Mouse (Mus musculus) ovary, postnatal 10 days (tissue): Measurements from ENCODE around the gene Tcte1.
A peak's percentile ranks its signal among the peaks of the same experiment; 100 is the strongest.

ENCODE experiments used
- DNase-seq: peaks from one replicate; pipeline ENCODE4 v3.0.0; 2022; ENCODE audit warnings: low spot score

Gene Tcte1

DNA sequence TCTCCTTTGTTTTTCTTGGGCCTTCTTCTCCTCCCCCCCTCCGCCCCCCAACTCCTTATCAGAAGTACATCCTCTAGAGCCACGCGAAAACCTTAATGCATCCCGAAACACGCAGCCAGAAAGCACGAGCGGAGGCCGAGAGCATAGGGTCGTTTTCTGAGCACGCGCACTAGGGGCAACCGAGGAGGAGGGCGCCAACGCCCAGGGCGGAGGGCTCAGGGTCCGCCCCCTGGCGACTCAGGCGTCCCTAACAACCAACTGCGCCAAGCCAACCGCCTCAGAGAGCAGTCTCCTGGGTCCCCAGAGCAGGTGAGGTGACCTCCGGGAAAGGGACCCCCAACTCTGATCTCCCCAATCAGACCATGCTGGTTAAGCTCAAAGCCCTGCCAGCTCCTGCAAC is at the start of gene Tcte1:
Gene Tcte1, plus strand, starts transcription at position 172 of the 400 bp plus-strand sequence.
- DNase-seq = no peak

DNA sequence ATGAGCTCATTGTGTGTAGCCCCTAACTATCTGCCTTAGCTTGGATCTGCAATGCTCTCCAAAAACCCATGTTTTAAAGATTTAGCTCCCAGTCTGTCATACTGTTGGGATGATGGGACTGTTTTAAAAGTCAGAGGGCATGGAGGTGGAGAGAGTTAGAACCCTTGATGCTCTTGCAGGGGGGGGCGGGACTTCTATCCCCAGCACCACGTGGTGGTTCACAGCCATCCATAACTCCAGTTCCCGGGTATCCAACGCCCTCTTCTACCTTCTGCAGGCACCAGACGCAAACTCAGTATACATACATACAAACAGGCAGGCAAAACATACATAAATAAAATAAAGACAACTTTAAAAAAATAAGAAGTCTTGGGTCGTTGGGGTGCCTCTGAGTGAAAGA is 49.6 kb upstream of the Tcte1 start:
- no peak for DNase-seq

DNA sequence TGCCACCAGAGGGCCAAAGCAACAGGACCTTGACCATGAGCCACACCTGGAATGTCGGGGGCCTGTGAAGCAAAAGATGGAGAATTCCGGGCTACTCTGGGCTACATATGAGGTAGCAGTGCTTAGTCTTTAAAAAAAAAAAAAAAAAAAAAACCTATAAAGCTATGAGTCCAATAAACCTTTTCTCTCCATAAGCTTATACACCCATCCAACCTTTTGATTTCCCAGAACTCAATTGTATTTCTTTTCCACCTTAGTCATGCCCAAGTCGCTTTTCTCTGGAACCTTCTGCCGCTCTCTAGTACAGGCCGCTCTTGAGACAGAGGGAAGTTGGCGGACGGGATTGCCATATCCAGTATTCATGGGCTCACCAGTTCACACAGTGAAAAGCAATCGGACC is 49.1 kb upstream of the Tcte1 start:
- no peak for DNase-seq

DNA sequence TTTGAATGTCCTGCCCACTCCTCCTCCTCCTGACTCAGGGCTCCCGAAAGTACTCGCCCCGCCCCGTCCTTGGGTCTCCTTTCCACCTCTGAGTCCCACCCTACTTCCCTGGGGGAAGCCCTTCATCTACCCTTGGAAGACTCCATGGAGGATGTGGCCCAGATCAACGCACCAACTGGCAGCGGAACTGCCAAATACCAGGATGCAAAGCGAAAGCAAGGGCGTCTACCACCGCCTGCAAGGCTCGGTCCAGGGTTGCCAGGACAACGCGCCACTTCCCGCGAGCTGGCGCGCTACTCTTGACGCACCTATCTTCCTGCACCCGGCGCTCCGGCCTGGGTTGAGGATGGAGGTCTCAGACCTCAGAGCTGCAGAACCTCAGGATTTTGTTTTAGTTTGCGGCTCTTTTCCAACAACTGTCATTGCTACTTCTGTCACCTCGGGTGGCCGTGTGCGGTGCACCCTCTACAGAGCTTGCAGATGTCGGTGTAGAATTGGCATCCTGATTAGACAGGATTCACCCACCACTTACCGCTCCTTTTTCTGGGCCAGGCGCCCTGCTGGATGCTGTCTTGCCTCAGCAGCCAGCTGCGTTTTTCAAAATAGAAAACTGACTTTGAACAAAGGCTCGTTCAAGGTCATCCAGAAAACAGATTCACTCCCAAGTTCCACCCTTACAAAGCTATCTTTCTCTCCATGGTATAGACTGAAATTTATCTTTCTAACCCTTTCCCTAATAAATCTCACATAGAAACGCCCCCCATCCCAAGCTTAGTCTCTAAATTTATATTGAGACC is 48.4 kb upstream of the Tcte1 start, which contains the start of gene Spats1:
Gene Spats1, minus strand, starts transcription at position 747 of the 797 bp plus-strand sequence.
- DNase-seq = no peak

DNA sequence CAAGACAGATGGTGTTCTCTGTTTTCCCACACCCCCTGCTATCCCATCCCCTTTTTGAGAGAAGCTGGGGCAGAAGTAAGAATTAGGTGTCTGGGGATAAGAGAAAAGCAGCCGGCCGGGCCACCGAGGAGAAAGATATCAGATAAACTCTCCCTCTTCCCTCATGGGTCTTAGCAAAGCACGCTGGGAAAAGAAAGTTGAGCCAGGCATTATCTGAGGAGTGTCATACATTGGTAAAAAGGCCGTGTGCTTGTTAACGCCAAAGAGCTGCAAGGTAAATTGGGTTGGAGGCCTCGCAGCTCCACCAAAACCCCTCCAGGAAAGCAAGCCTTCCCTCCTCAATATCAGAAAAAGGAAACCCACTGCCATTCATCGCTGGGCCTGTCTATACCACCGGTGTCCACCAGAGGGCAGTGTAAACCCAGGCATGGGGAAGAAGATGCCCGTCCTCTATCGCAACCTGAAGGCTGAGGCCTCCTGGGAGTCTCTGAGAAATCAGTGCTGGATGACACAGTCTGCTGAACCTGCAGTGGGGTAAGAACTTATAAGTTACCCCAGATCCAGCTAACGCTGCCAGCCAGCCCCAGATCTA is 44.9 kb upstream of the Tcte1 start:
- peak; percentile 74 for DNase-seq

DNA sequence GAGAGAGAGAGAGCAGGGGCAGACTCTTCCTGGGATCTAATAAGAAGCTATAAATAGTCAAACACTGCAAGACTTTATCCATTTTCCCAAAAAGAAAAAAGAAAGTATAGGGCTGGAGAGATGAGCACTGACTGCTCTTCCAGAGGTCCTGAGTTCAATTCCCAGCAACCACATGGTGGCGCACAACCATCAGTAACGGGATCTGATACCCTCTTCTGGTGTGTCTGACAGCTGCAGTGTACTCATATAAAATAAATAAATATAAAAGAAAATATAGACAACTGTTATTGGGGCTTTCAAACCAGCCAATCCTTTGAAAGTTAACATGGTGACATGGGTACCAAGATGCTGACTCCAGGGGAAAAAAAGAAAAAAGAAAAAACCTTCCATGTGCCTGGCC is 42.8 kb upstream of the Tcte1 start:
- no peak for DNase-seq

DNA sequence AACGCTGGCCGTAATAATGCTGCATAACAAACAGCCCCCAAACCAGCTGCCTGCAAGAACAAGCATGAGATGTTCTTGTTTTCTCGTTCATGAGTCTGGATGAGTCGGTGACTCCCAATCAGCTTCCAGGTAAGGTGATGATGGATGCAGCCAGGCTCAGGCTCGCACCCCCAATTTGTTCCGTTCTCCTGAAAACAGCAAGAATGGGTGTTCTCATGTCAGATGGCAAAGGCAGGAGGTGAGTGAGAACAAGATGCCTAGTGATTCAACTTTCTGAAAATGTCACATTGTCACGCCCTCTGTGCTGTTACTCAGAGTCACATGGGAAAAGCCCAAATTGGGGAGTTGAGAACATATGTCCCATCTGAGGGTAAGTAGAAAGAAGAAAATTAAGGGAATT is 37.7 kb upstream of the Tcte1 start:
- DNase-seq = no peak

DNA sequence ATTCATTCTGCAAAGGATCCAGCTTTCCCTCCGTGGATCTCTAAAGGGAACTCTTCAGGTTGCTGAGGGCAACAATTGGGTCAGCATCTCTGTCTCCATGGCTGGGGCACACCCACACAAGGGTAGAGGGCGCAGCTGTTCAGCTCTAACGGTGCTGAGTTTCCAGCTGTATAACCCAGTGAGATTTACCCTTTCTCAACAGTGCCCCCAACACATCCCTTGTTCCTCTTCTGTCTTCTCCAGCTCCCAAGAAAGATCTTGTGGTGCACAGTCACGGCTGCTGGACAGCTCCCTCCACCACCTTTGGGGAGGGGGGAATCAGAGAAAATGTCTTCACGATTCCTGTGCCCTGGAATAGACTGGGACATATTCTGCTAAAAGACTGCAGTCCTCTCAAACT is 36.0 kb upstream of the Tcte1 start:
- no peak for DNase-seq

DNA sequence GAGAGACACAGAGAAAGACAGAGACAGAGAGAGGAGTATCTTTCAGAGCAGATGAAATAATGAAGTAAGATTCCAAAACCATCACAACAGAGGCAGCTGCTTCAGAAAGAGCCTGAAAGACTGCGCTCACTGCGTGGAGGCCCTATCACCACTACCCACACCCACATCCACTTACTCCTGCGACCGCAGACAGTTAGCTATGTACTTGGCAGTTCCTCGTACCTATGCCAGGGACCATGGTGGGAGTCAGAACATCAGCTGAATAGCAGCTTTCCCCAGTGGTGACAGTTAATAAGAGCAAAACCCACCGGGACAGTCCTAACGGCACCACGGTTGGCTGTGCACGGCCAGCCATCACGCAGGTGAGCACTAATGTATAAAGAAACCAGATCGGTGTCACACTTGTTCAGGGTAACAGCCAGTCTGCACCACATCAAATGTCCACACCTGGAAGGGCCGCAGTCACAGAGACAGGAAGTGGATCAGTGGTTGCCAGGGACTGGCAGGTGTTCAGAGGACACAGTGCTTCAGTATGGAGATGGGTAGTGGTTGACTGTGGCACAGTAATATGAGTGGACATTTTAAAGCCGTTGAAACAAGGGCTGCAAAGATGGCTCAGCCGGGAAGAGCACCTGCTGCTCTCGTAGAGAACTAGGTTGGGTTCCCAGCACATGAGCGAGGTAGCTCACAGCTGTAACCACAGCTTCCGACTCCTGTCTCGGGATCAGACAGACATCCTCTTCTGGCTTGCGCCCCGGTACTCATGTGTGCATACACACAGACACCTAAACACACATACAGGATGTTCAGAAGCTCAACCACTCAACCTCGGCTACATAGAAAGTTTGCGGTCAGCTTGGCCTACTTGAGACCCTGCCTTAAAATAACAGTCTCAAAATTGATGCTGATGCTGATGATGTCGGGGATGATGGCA is 34.6 kb upstream of the Tcte1 start:
- no peak for DNase-seq

DNA sequence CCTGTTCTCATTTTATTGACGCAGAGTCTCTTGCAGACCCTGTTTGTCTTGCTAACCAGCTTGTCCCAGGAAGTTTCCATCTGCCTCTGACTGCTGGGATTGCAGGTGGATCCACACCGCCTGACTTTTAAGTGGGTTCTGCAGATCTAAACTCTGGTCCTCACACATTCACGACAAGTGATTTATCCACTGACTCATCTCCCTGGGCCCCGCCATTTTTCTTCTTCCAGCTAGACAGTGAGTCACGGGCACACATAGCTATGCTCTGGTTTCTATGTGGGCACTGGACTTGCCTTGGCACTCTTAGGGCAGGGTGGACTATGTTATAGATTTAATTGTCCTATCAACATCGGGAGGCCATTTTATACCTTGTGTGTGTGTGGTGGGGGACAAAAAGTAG is 33.5 kb upstream of the Tcte1 start:
- DNase-seq = no peak

DNA sequence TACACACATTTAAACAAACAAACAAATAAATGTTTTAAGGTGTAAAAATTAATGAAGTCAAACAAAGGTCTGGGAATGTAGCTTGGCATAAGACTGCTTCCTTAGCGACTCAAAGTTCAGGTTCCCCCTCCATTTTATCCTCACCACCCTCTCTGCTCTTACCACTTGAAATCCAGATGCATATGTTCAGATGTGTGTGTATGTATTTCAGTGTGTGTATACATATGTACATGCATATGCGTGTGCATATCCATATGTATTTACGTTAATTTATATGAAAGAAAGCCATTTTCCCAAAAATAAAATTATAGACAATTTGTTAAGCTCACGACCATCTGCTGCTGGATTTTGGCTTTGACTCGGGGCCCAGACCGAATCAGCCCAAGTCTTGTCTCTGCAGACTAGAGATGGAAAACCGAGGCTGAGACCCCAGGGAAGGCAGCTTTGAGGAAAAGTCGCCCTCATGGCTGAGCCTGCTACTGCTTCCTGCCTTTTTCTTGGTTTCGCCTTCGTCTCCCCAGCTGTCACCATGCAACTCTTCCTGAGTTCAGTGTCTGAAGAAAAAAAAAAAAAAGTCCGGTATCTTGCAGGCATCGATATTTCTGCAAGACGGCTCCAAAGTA is 32.6 kb upstream of the Tcte1 start:
- DNase-seq = no peak

DNA sequence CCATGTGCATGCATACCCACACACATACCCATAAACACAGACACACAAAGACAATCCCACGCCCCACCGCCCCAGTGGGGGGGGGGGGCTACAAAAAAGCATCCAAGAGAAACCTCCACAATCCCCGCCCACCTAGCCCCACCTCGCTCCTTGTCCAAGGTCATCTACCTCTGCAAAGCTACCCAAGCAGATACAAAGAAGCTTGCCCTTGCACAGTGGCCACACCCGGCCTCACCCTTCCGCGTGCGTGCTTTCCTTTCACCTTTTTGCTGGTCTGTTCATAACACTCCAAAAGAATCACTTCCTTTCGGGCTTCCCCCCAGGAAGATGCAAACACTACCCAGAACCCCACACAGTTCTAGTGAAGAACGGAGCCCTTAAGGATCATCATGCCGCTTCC is 27.8 kb upstream of the Tcte1 start:
- DNase-seq = no peak

DNA sequence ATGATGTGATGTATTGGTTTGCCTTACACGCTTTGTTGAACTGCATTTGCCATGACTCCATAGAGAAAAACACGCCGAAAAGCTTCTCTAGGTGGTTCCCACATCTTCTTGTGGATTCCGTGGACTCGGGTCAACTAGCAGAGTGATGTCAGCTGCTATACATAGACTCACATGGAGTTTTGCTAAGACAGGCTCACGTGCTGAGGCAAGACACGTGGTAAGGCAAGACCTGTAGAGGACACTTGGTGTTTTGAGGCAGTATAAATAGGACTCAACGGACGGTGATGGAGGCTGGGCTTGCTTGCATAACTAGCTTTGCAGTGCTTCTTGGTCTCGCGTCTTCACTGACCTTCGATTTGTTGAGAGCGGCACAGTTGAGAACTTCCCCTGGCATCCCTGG is 24.8 kb upstream of the Tcte1 start:
- DNase-seq = no peak

DNA sequence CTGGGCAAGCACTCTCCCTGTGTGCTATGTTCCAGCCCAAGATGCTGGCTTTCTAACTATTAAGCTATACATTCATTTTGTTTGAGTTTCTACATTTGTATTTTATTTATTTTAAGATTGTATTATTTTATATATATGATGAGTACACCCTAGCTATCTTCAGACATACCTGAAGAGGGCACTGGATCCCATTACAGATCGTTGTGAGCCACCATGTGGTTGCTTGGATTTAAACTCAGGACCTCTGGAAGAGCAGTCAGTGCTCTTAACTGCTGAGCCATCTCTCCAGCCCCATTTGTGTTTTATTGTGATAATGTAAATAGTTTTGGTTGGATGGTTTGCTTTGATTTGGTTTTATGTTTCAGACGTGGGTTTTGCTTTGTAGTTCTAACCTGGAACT is 23.7 kb upstream of the Tcte1 start:
- DNase-seq = no peak

DNA sequence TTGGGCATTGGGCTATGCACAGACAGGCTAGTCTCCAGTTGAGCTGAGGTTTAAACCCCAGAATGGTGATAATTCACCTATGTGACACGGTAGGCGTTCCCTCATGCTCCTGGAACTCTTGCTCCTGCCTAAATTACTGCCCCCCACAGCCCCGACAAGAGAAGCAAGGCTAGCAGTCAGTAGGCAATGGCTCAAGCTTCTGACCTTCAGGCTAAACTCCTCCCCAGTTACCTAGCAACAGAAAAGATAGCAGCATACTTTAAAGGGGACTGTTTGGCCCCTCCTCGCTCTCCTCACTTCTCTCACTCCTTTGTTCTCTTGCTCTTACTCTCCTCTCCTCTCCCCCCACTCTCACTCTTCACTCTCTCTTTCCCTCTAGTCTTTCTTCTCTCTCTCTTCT is 22.3 kb upstream of the Tcte1 start:
- DNase-seq = no peak

DNA sequence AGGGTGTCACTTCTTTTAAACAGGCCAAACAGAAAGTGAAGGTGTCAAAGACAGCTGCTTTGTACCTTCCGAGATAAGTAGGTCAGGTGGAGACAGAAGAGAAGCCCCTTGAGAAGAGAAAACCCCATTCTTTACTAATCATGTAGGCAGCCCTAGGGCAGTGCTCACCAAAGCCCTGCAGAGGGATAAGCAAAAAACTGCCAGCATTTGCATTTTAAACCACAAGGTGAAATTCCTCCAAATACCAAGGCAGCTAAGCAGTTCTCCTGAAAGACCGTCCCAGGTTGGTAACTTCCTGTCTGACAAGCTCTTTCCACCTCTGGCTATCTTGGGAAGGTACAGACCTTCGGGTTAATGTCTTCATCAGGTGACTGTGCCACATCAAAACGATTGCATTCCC is 20.9 kb upstream of the Tcte1 start:
- no peak for DNase-seq

DNA sequence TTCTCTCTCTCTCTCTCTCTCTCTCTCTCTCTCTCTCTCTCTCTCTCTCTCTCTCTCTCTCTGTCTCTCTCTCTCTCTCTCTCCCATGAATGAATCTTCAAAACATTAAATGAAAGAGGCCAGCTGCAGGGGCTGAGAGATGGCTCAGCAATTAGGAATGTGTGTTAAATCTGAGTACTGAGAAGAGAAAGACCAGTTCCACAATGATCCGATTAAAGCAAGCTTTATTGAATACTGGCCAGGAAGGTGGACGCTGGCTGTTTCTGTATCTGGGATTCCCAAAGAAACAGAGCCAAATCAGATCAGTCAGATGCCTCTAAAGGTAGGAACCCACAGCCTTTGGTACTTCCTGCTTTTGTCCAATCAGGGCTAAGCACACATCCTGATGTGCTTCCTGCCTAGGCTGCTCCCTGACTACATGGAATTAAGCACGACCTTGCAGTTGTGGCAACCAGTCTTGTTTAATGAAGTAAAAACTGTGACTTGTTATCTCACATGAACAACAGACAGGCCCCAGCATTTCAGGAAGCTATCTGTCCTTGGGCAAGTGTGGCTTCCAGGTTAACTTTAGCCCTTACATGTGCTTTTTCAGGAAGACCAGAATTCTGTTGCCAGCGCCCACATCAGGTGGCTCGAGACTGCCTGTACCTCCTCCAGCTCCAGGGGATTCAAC is 19.8 kb upstream of the Tcte1 start:
- DNase-seq = no peak

DNA sequence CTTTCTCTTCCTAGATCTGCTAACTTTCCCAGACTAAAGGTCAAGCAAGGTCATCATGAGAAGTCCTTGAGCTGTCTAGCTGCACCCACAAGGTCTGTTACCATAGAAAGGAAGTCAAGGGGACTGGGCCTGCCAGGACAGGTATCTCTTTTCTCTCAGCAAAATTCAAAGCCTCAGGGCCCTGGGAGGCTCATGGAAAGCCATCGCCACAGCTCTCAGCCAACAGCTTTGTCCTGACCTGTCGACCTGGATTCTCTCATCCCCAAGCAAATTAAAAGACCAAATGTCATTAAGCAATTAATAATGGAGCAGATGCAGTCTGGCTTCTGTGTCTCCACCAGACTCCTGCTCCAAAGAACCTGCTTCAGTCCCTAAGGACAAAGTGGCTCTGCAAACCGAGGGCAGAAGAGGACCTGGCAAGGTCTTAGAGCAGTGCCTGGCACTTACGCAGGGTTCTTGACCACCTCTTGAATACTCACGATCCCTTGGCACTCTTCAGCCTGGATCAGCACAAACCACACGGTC is 17.2 kb upstream of the Tcte1 start:
- no peak for DNase-seq

DNA sequence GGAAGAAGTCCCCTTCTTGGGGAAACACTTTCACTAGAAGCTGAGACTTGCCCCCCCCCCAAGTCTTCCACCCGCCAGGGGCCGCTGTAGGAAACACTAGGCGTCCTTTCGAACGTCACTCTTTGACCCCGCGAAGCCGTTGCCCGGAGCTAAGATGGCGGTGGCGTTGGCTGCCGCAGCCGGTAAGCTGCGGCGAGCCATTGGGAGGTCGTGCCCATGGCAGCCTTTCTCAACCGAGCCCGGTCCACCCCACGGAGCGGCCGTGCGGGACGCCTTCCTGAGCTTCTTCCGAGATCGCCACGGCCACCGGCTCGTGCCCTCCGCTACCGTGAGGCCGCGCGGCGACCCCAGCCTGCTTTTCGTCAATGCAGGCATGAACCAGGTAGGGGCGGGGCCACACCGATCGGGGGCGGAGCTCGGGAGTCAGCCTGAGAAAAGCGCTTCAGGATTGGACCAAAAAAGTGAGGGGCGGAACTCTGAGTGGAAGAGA is 16.5 kb upstream of the Tcte1 start, which contains the start of gene Aars2:
Gene Aars2, plus strand, starts transcription at position 142 of the 490 bp plus-strand sequence.
- peak; percentile 92 for DNase-seq

DNA sequence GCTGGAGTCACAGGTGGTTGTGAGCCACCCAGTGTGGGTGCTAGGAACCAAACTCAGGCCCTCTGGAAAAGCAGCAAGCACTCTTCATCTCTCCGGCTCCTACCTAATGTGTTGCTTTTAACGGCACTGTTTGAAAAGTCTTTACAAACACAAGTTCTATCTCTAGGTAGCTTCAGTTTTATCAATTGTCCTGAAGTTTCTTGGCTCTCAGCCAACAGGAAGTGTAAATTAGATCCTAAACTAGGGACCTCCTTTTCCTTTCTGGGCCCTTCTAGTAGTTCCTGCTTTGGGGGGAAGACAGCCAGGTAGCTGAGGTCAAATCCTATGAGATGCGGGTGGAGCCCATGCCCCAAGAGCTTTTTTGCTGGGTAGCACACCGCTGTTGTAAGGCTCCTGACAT is 12.4 kb upstream of the Tcte1 start:
- no peak for DNase-seq

DNA sequence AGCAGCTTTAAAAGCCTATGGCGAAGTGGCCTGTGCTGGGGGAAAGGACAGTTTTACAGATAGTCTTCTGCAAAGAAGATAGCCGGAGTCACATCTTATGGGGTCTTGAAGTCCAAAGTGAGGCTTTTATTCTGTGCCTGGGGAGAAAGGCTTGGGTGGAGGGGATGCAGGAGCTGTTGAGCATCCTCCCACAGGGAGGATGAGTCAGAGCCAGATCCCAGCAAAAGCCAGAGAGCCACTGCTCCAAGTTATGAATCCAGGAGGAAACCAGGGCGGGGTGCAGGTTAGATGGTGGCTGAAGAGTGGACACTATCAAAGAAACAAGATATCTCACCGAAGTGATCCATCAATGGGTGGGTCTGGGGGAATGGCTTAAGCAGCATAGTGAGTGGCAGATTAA is 11.5 kb upstream of the Tcte1 start:
- no peak for DNase-seq
